Mouse (Mus musculus): Measurements from ENCODE around the gene 4931406C07Rik. TPM values are rescaled to one million over a fixed set of nuclear protein-coding genes. Genes with fewer than 3 reads are reported as not detected.

4931406C07Rik gene
- polyA plus RNA-seq, 1 experiment = 51.0 TPM

GRCm38 (mm10) chr9:15297112-15297511, 9.1 kb downstream of the 4931406C07Rik start:
- TF ChIP-seq CTCF (IDR thresholded peaks at IDR 0.05; ENCODE audit: borderline replicate concordance, insufficient read depth, low read length) (no peak), POLR2A (IDR thresholded peaks at IDR 0.05; ENCODE audit: low read depth, low read length) (no peak)
- Histone ChIP-seq H3K4me1 (ENCODE audit: control insufficient read depth, insufficient read depth, low read length) (no peaks in the 10 kb centered on the region), H3K4me3 (ENCODE audit: insufficient read depth, low read length) (no peak overlapping the region), H3K27ac (ENCODE audit: insufficient read depth, low read length) (no peak overlapping the region)

GRCm38 (mm10) chr9:15289251-15289650, 17.0 kb downstream of the 4931406C07Rik start:
- TF ChIP-seq CTCF (IDR thresholded peaks at IDR 0.05; ENCODE audit: borderline replicate concordance, insufficient read depth, low read length) (no peak), POLR2A (IDR thresholded peaks at IDR 0.05; ENCODE audit: low read depth, low read length) (no peak)
- no peak overlapping the region for H3K4me3 ChIP-seq (ENCODE audit: insufficient read depth, low read length)
- no peaks in the 10 kb centered on the region for H3K4me1 ChIP-seq (ENCODE audit: control insufficient read depth, insufficient read depth, low read length)
- no peak overlapping the region for H3K27ac ChIP-seq (ENCODE audit: insufficient read depth, low read length)

GRCm38 (mm10) chr9:15288402-15288801, 17.8 kb downstream of the 4931406C07Rik start:
- H3K4me3 ChIP-seq (ENCODE audit: insufficient read depth, low read length) = no peak overlapping the region
- H3K27ac ChIP-seq (ENCODE audit: insufficient read depth, low read length) = no peak overlapping the region
- TF ChIP-seq POLR2A (IDR thresholded peaks at IDR 0.05; ENCODE audit: low read depth, low read length) (no peak), CTCF (IDR thresholded peaks at IDR 0.05; ENCODE audit: borderline replicate concordance, insufficient read depth, low read length) (no peak)
- no peaks in the 10 kb centered on the region for H3K4me1 ChIP-seq (ENCODE audit: control insufficient read depth, insufficient read depth, low read length)

GRCm38 (mm10) chr9:15287846-15288245, 18.4 kb downstream of the 4931406C07Rik start:
- no peak for TF ChIP-seq POLR2A (IDR thresholded peaks at IDR 0.05; ENCODE audit: low read depth, low read length)
- TF ChIP-seq CTCF (IDR thresholded peaks at IDR 0.05; ENCODE audit: borderline replicate concordance, insufficient read depth, low read length) = no peak
- no peak overlapping the region for H3K4me3 ChIP-seq (ENCODE audit: insufficient read depth, low read length)
- H3K4me1 ChIP-seq (ENCODE audit: control insufficient read depth, insufficient read depth, low read length) = no peaks in the 10 kb centered on the region
- no peak overlapping the region for H3K27ac ChIP-seq (ENCODE audit: insufficient read depth, low read length)

DNA sequence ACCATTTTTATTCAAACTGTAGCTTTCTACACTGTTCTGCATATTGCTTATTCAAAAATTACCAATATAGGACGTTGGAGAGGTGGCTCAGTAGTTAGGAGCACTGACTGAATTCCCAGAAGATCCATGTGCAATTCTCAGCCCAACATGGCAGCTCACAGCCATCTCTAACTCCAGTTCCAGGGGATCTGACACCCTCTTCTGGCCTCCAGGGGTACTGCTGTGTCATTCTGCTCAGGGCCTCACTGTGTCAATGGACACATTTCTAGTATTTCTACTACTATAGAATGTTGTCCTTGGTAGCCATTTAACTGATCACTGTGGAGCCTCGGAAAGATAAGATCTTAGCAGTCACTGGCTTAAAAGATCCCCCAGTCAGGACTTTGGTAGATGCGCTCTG, 20.8 kb downstream of the 4931406C07Rik start:
- no peak overlapping the region for H3K4me3 ChIP-seq (ENCODE audit: insufficient read depth, low read length)
- no peak overlapping the region for H3K27ac ChIP-seq (ENCODE audit: insufficient read depth, low read length)
- H3K4me1 ChIP-seq (ENCODE audit: control insufficient read depth, insufficient read depth, low read length) = no peaks in the 10 kb centered on the region; the same call in 1 of the 2 replicates
- TF ChIP-seq POLR2A (IDR thresholded peaks at IDR 0.05; ENCODE audit: low read depth, low read length) (no peak), CTCF (IDR thresholded peaks at IDR 0.05; ENCODE audit: borderline replicate concordance, insufficient read depth, low read length) (no peak)

DNA sequence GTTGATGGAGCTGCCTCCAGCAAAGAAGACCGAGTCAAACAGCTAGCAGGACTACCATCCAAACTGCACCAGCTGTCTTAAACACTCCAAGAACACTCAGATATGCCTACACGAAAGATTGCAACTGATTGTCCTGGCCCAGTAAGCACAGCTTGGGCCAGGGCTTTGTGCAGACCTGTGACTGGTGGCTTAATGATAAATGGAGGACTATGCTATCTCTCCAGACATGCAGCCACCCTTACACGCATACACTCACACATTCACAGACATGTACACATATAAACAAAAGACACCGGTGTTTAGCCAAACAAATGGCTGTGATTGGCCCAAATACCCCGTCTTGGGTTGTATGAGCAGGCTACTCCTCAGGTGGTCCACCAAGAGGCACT, 25.8 kb downstream of the 4931406C07Rik start:
- TF ChIP-seq POLR2A (IDR thresholded peaks at IDR 0.05; ENCODE audit: low read depth, low read length) (no peak), CTCF (IDR thresholded peaks at IDR 0.05; ENCODE audit: borderline replicate concordance, insufficient read depth, low read length) (no peak)
- Histone ChIP-seq H3K4me3 (ENCODE audit: insufficient read depth, low read length) (peak overlapping the region; percentile 53), H3K4me1 (ENCODE audit: control insufficient read depth, insufficient read depth, low read length) (no peaks in the 10 kb centered on the region; the same call in 1 of the 2 replicates), H3K27ac (ENCODE audit: insufficient read depth, low read length) (no peak overlapping the region)

- no peaks in the 10 kb centered on the region; the same call in 1 of the 2 replicates for H3K4me1 ChIP-seq (ENCODE audit: control insufficient read depth, insufficient read depth, low read length)
- H3K27ac ChIP-seq (ENCODE audit: insufficient read depth, low read length) = peak within 1 kb of the TSS; percentile 73
- peak within 1 kb of the TSS; percentile 92 for H3K4me3 ChIP-seq (ENCODE audit: insufficient read depth, low read length)
- TF ChIP-seq POLR2A (IDR thresholded peaks at IDR 0.05; ENCODE audit: low read depth, low read length) (peak; percentile 88), CTCF (IDR thresholded peaks at IDR 0.05; ENCODE audit: borderline replicate concordance, insufficient read depth, low read length) (no peak)
Observed at GRCm38 (mm10) chr9:15279649-15280490, 26.4 kb downstream of the 4931406C07Rik start, which contains the start of gene Med17. Gene Med17 (minus strand): TSS chr9:15279931.

DNA sequence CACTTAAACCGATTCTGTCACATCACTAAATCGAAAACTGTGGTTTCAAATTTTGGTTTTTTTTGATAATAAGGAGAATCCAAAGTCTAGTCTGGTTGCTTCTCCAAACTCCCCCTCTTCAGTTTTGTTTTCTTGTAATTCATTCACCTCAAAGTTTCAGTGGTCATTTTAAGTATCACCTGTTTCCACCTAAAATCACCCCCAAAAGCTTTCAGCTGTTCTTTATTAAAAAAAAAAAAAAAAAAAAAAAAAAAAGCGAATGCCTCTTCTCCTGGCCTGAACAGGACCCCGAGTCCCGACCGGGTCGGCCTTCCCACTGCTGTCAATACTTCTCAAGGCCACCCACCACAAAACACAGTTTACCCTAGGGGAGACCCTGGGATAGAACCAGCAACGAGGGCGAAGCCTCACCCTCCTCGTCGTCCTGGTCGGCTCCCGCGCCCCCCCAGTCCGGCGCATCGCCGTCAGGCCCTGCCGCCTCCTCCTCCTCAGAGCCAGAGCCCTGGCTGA, 27.1 kb downstream of the 4931406C07Rik start:
- no peak for TF ChIP-seq POLR2A (IDR thresholded peaks at IDR 0.05; ENCODE audit: low read depth, low read length)
- no peak for TF ChIP-seq CTCF (IDR thresholded peaks at IDR 0.05; ENCODE audit: borderline replicate concordance, insufficient read depth, low read length)
- Histone ChIP-seq H3K27ac (ENCODE audit: insufficient read depth, low read length) (peak overlapping the region; percentile 73; the same call in 1 of the 2 replicates), H3K4me3 (ENCODE audit: insufficient read depth, low read length) (peak overlapping the region; percentile 92), H3K4me1 (ENCODE audit: control insufficient read depth, insufficient read depth, low read length) (no peaks in the 10 kb centered on the region; the same call in 1 of the 2 replicates)

- no peak overlapping the region for H3K27ac ChIP-seq (ENCODE audit: insufficient read depth, low read length)
- H3K4me3 ChIP-seq (ENCODE audit: insufficient read depth, low read length) = peak overlapping the region; percentile 17
- no peak for TF ChIP-seq POLR2A (IDR thresholded peaks at IDR 0.05; ENCODE audit: low read depth, low read length)
- TF ChIP-seq CTCF (IDR thresholded peaks at IDR 0.05; ENCODE audit: borderline replicate concordance, insufficient read depth, low read length) = no peak
- H3K4me1 ChIP-seq (ENCODE audit: control insufficient read depth, insufficient read depth, low read length) = no peaks in the 10 kb centered on the region; the same call in 1 of the 2 replicates
Observed at GRCm38 (mm10) chr9:15278343-15278742, 27.9 kb downstream of the 4931406C07Rik start.

GRCm38 (mm10) chr9:15276855-15277254, 29.4 kb downstream of the 4931406C07Rik start:
- TF ChIP-seq CTCF (IDR thresholded peaks at IDR 0.05; ENCODE audit: borderline replicate concordance, insufficient read depth, low read length) (no peak), POLR2A (IDR thresholded peaks at IDR 0.05; ENCODE audit: low read depth, low read length) (no peak)
- no peak overlapping the region for H3K27ac ChIP-seq (ENCODE audit: insufficient read depth, low read length)
- no peak overlapping the region for H3K4me3 ChIP-seq (ENCODE audit: insufficient read depth, low read length)
- H3K4me1 ChIP-seq (ENCODE audit: control insufficient read depth, insufficient read depth, low read length) = no peaks in the 10 kb centered on the region; the same call in 1 of the 2 replicates

Measured in embryonic fibroblast, embryonic 13.5 days (primary cell).